Mouse (Mus musculus): ENCODE results near the gene Ccdc163. TPM values are rescaled to one million over a fixed set of nuclear protein-coding genes. Genes with fewer than 3 reads are reported as not detected.
A peak's percentile ranks its signal among the peaks of the same experiment; 100 is the strongest.
"Not testable (repeated sequence)": the region's sequence is repeated elsewhere in the genome, so short reads cannot be mapped to it uniquely, and the experiment has no call there.

Gene Ccdc163
- total RNA-seq (2014; rRNA removed) = 10.3 and 10.9 TPM in 2 replicates
- polyA plus RNA-seq (2015; fragmentation: Nextera tagmentation; extraction: Ambion mirVana) = 4.7 and 5.4 TPM in 2 replicates

DNA sequence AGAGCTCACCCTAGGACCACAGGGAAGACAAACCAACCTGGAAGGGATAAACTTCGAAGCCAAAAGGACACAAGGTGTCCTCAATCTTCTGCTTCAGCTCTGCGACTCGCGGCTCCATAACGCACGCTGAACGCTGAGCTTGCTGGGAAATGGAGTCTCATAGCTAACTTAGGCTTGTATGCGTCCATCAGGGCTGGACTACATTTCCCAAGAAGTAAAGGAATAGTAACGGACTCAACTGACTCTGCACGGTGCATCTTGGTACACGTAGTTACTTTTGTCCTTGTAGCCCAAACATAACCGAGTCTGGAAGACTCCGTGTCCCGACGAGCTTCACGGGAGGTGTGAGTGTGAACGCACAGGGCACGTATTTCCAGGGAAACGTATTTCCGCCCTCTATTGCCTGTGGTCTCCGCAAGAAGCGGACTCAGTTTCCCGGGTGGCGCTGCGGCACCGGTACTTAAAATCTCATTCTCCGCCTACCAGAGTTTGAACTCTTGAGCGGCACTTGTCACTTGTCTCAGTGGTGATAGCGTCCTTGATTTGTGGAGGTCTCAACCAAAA lies at the start of gene Ccdc163, which contains the start of gene Mmachc:
Ccdc163 (plus strand) TSS at position 309 of the 564 bp plus-strand sequence.
Mmachc (minus strand) TSS at position 206 of the 564 bp plus-strand sequence.
- peak; percentile 59 for TF ChIP-seq CTCF (IDR thresholded peaks at IDR 0.05)
- Histone ChIP-seq H3K9me3 (ENCODE audit: low read length) (no peaks in the 10 kb centered on the region), H3K4me3 (ENCODE audit: low read depth, low read length) (peak within 1 kb of the TSS; percentile 36), H3K36me3 (ENCODE audit: insufficient read depth, low read length) (no peaks in the 10 kb centered on the region), H3K27me3 (ENCODE audit: insufficient read depth, low read length) (no peaks in the 10 kb centered on the region), H3K4me1 (ENCODE audit: insufficient read depth, low read length) (no peaks in the 10 kb centered on the region), H3K27ac (ENCODE audit: low read depth, low read length) (peak within 1 kb of the TSS; percentile 53), H3K9ac (replicated peaks; ENCODE audit: low read length, poor library complexity, severe bottlenecking) (peak within 1 kb of the TSS; percentile 46), H3K4me2 (ENCODE audit: low read depth, low read length, poor library complexity, severe bottlenecking) (peak within 1 kb of the TSS; percentile 78)
- WGBS = 0% methylated on average over 29 of the region's 29 CpGs
- DNase-seq (ENCODE audit: low spot score) (peak; percentile 99), ATAC-seq (ENCODE audit: low FRiP score) (peak; percentile 97)

DNA sequence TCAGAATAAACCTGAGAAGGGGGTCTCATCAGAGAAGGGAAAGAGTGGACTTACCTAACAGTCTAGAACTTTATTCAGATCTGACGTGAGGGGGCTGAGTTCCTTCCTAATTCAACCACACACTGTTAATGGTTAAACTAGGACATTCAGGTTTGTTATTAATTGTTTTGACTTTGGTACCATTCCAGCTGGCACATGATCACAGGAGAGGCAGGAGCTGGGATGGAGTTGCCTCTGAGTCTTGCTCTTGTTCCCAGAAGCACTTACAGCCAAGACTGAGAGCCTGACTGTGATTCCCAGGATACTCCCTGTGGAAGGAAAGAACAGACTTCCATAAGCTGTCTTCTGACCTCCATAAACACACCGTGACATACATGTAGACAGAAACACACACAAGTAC lies 48.8 kb upstream of the Ccdc163 start:
- no peak for ATAC-seq (ENCODE audit: low FRiP score)
- H3K4me1 ChIP-seq (ENCODE audit: insufficient read depth, low read length) = no peaks in the 10 kb centered on the region
- DNase-seq (ENCODE audit: low spot score) = no peak
- no peaks in the 10 kb centered on the region for H3K9me3 ChIP-seq (ENCODE audit: low read length)
- H3K36me3 ChIP-seq (ENCODE audit: insufficient read depth, low read length) = no peaks in the 10 kb centered on the region
- H3K4me3 ChIP-seq (ENCODE audit: low read depth, low read length) = no peak overlapping the region
- H3K27ac ChIP-seq (ENCODE audit: low read depth, low read length) = no peak overlapping the region
- no peaks in the 10 kb centered on the region for H3K27me3 ChIP-seq (ENCODE audit: insufficient read depth, low read length)
- WGBS = 66% methylated on average over 2 of the region's 2 CpGs
- TF ChIP-seq CTCF (IDR thresholded peaks at IDR 0.05) = no peak
- no peak overlapping the region for H3K9ac ChIP-seq (replicated peaks; ENCODE audit: low read length, poor library complexity, severe bottlenecking)
- no peak overlapping the region for H3K4me2 ChIP-seq (ENCODE audit: low read depth, low read length, poor library complexity, severe bottlenecking)

DNA sequence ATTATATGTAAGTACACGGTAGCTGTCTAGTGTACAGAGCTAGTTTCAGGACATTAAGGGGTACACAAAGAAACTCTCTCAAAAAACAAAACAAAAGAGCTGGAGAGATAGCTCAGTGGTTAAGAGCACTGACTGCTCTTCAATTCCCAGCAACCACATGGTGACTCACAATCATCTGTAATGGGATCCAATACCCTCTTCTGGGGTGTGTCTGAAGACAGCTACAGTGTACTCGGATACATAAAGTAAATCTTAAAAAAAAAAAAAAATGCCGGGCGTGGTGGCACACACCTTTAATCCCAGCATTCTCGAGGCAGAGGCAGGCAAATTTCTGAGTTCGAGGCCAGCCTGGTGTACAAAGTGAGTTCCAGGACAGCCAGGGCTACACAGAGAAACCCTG lies 48.4 kb upstream of the Ccdc163 start:
- not testable (repeated sequence) for H3K27ac ChIP-seq (ENCODE audit: low read depth, low read length); H3K9me3 ChIP-seq (ENCODE audit: low read length); H3K4me2 ChIP-seq (ENCODE audit: low read depth, low read length, poor library complexity, severe bottlenecking); H3K27me3 ChIP-seq (ENCODE audit: insufficient read depth, low read length); H3K9ac ChIP-seq (replicated peaks; ENCODE audit: low read length, poor library complexity, severe bottlenecking); H3K4me1 ChIP-seq (ENCODE audit: insufficient read depth, low read length); DNase-seq (ENCODE audit: low spot score); H3K36me3 ChIP-seq (ENCODE audit: insufficient read depth, low read length); H3K4me3 ChIP-seq (ENCODE audit: low read depth, low read length); ATAC-seq (ENCODE audit: low FRiP score)
- WGBS = 87% methylated on average over 6 of the region's 6 CpGs

DNA sequence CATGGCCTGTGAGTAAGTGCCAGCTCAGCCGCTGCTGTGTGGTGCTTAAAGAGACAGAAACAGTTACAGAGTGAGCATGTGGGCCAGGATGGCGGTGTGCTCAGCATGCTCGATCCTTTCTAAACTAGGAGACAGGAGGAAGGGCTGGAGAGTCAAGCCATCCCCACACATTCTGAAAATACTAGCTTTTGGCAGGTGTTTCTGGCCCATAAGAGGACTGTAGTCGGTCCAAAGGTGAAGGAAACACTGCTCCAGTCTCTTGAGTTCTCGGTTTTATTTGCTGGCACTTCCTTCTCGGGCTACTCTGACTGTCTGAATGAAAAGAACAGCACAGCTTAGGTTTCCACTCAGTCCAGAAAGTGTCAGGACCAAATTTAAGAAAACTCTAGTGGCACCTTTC lies 47.5 kb upstream of the Ccdc163 start:
- Histone ChIP-seq H3K27me3 (ENCODE audit: insufficient read depth, low read length) (no peaks in the 10 kb centered on the region), H3K9me3 (ENCODE audit: low read length) (no peaks in the 10 kb centered on the region), H3K4me1 (ENCODE audit: insufficient read depth, low read length) (no peaks in the 10 kb centered on the region), H3K4me2 (ENCODE audit: low read depth, low read length, poor library complexity, severe bottlenecking) (no peak overlapping the region), H3K27ac (ENCODE audit: low read depth, low read length) (no peak overlapping the region), H3K36me3 (ENCODE audit: insufficient read depth, low read length) (no peaks in the 10 kb centered on the region), H3K9ac (replicated peaks; ENCODE audit: low read length, poor library complexity, severe bottlenecking) (no peak overlapping the region), H3K4me3 (ENCODE audit: low read depth, low read length) (no peak overlapping the region)
- no peak for TF ChIP-seq CTCF (IDR thresholded peaks at IDR 0.05)
- no peak for ATAC-seq (ENCODE audit: low FRiP score)
- 79% methylated on average over 6 of the region's 6 CpGs for WGBS
- DNase-seq (ENCODE audit: low spot score) = no peak

DNA sequence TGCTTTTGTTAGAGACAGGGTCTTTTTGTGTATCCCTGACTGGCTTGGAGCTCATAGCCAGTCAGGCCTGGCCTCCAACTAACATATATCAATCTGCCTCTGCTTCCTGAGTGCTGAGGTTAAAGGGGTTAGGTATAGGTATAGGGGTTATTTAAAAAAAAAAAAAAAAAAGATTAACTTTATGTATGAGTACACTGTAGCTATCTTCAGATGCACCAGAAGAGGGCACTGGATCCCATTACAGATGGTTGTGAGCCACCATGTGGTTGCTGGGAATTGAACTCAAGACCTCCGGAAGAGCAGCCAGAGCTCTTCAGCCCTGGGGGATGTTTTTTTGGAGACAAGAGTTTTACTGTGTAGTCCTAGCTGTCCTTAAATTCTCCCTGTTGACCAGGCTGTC lies 46.3 kb upstream of the Ccdc163 start:
- Histone ChIP-seq H3K4me2 (ENCODE audit: low read depth, low read length, poor library complexity, severe bottlenecking) (no peak overlapping the region), H3K27me3 (ENCODE audit: insufficient read depth, low read length) (no peaks in the 10 kb centered on the region), H3K9me3 (ENCODE audit: low read length) (no peaks in the 10 kb centered on the region), H3K9ac (replicated peaks; ENCODE audit: low read length, poor library complexity, severe bottlenecking) (no peak overlapping the region), H3K4me3 (ENCODE audit: low read depth, low read length) (no peak overlapping the region), H3K36me3 (ENCODE audit: insufficient read depth, low read length) (no peaks in the 10 kb centered on the region), H3K27ac (ENCODE audit: low read depth, low read length) (no peak overlapping the region), H3K4me1 (ENCODE audit: insufficient read depth, low read length) (no peaks in the 10 kb centered on the region)
- no peak for DNase-seq (ENCODE audit: low spot score)
- ATAC-seq (ENCODE audit: low FRiP score) = no peak
- no peak for TF ChIP-seq CTCF (IDR thresholded peaks at IDR 0.05)
- WGBS = 89% methylated on average over 1 of the region's 1 CpGs

DNA sequence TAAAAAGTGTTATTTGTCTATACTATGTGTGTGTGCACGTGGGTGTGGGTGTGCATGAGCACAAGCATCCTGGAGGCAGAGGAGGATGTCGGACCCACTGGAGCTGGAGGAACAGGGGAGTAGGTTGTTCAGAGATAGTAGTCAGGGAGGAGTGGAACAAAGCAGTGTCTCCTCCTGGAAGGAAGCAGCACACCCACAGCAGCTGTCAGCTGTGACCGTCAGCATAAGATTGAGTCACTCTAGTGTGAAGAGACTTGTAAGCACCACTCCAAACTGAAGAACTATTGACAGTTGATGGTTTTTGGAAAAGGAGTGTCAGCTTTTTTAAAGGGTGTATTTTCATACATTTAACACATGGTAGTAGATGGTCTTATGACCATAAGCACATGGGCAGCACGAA lies 41.7 kb upstream of the Ccdc163 start:
- no peak for TF ChIP-seq CTCF (IDR thresholded peaks at IDR 0.05)
- DNase-seq (ENCODE audit: low spot score) (no peak), ATAC-seq (ENCODE audit: low FRiP score) (no peak)
- Histone ChIP-seq H3K9ac (replicated peaks; ENCODE audit: low read length, poor library complexity, severe bottlenecking) (no peak overlapping the region), H3K9me3 (ENCODE audit: low read length) (no peaks in the 10 kb centered on the region), H3K36me3 (ENCODE audit: insufficient read depth, low read length) (no peaks in the 10 kb centered on the region), H3K4me2 (ENCODE audit: low read depth, low read length, poor library complexity, severe bottlenecking) (no peak overlapping the region), H3K27me3 (ENCODE audit: insufficient read depth, low read length) (no peaks in the 10 kb centered on the region), H3K27ac (ENCODE audit: low read depth, low read length) (no peak overlapping the region), H3K4me3 (ENCODE audit: low read depth, low read length) (no peak overlapping the region), H3K4me1 (ENCODE audit: insufficient read depth, low read length) (no peaks in the 10 kb centered on the region)
- WGBS = 66% methylated on average over 4 of the region's 4 CpGs

Data from midbrain, postnatal 0 days (tissue).